Mouse (Mus musculus) heart, postnatal 14 days (tissue): Measurements from ENCODE around the gene Pcp2. TPM values are rescaled to one million over a fixed set of nuclear protein-coding genes. Genes with fewer than 3 reads are reported as not detected.

ENCODE experiments used
- DNase-seq, 2 experiments: peaks; one replicate each; pipeline ENCODE4 v3.0.0; 2021 to 2022
- intact Hi-C: fragments of 180-260 bp; cut with DNase I; formaldehyde crosslinking; loops from one replicate; pipeline ENCODE4 v1.15.1; 2025
- total RNA-seq, 2 experiments: library from RNA; stranded (reverse); gene quantifications; 2 replicates each; pipeline ENCODE4 v1.2.3; 2021

Pcp2 gene
- total RNA-seq, 2 experiments from 2014 or later, result not detected

- no peak for DNase-seq
- intact Hi-C loops, result no loop called here
Observed at GRCm38 (mm10) chr8:3576211-3576960, 49.0 kb downstream of the Pcp2 start.

GRCm38 (mm10) chr8:3574546-3574945, 50.8 kb downstream of the Pcp2 start:
- intact Hi-C loops, result no loop called here
- DNase-seq, result no peak

Other genes starting within 250 kb of the Pcp2 start
- gene Arhgef18, start 232.5 kb downstream of the Pcp2 start, total RNA-seq, result 10 to 100 TPM; 20.5 to 21.4 TPM
- 1 to 10 TPM; 3.0 to 3.5 TPM for gene Pex11g, start 157.9 kb downstream of the Pcp2 start, total RNA-seq
- gene Tex45, start 154.7 kb downstream of the Pcp2 start, total RNA-seq, result not detected
- gene Zfp358, start 132.4 kb downstream of the Pcp2 start, total RNA-seq, result 10 to 100 TPM; 25.1 to 26.3 TPM
- gene Mcoln1, start 125.1 kb downstream of the Pcp2 start, total RNA-seq, result 10 to 100 TPM; 23.8 to 26.4 TPM
- gene Pnpla6, start 110.2 kb downstream of the Pcp2 start, total RNA-seq, result 10 to 100 TPM; 12.3 to 14.0 TPM
- gene C330021F23Rik, start 57.6 kb downstream of the Pcp2 start, total RNA-seq, result under 1 TPM; 0.43 to 0.51 TPM
- gene Camsap3, start 38.3 kb downstream of the Pcp2 start, total RNA-seq, result 1 to 10 TPM in 1 of 2 experiments, under 1 TPM in 1; 0.37 to 1.8 TPM
- 10 to 100 TPM; 18.4 to 19.3 TPM for gene Xab2, start 4.2 kb downstream of the Pcp2 start, total RNA-seq
- gene Pet100, start 4.0 kb downstream of the Pcp2 start, total RNA-seq, result 10 to 100 TPM; 61.7 to 66.4 TPM
- gene Stxbp2, start 5.4 kb upstream of the Pcp2 start, total RNA-seq, result 10 to 100 TPM in 1 of 2 experiments, 1 to 10 TPM in 1; 7.7 to 10.1 TPM
- 1 to 10 TPM; 1.7 to 5.2 TPM for gene Retn, start 30.2 kb upstream of the Pcp2 start, total RNA-seq
- under 1 TPM in 1 of 2 experiments, not detected in 1; 0.29 TPM for gene Mcemp1, start 40.2 kb upstream of the Pcp2 start, total RNA-seq
- 1 to 10 TPM in 1 of 2 experiments, under 1 TPM in 1; 0.90 to 1.5 TPM for gene Fcor, start 46.8 kb upstream of the Pcp2 start, total RNA-seq
- 10 to 100 TPM; 16.6 to 18.0 TPM for gene Trappc5, start 50.8 kb upstream of the Pcp2 start, total RNA-seq
- gene Fcer2a, start 68.6 kb upstream of the Pcp2 start, total RNA-seq, result under 1 TPM in 1 of 2 experiments, not detected in 1; 0.34 TPM
- gene Clec4g, start 95.1 kb upstream of the Pcp2 start, total RNA-seq, result 1 to 10 TPM in 1 of 2 experiments, under 1 TPM in 1; 0.68 to 1.2 TPM
- under 1 TPM; 0.19 to 0.27 TPM for gene Cd209a, start 123.4 kb upstream of the Pcp2 start, total RNA-seq
- gene Cd209e, start 228.8 kb upstream of the Pcp2 start, total RNA-seq, result not detected